Mouse (Mus musculus) adrenal gland, postnatal 36 days (tissue): Measurements from ENCODE around the gene Sdhaf1. TPM values are rescaled to one million over a fixed set of nuclear protein-coding genes. Genes with fewer than 3 reads are reported as not detected.
A peak's percentile ranks its signal among the peaks of the same experiment; 100 is the strongest.

ENCODE experiments used
- DNase-seq, 2 experiments: peaks; one replicate each; pipeline ENCODE4 v3.0.0; 2021; ENCODE audit warnings: mixed read lengths in 1 of 2
- long read RNA-seq, 2 experiments: library from polyadenylated mRNA; stranded (forward); transcript quantifications; one replicate each; pipeline ENCODE4 v2.0.0; 2021; ENCODE audit warnings: borderline sequencing depth in 2 of 2
- total RNA-seq, 2 experiments: library from RNA; stranded (reverse); gene quantifications; 2 replicates each; pipeline ENCODE4 v1.2.3; 2021

Sdhaf1 gene
- total RNA-seq = 10 to 100 TPM; 13.2 to 16.0 TPM
- long read RNA-seq, experiment 1, transcript Sdhaf1-201 (1 exons, 2,490 nt) = major isoform, 55 of 55 reads
- long read RNA-seq, experiment 1, partial matches to known transcripts = 0 of 55 reads
- long read RNA-seq, experiment 1, other reads (novel, unspliced or antisense) = 0 of 55 reads
- long read RNA-seq, experiment 2, transcript Sdhaf1-201 (1 exons, 2,490 nt) = major isoform, 33 of 33 reads
- long read RNA-seq, experiment 2, partial matches to known transcripts = 0 of 33 reads
- long read RNA-seq, experiment 2, other reads (novel, unspliced or antisense) = 0 of 33 reads

- no peak for DNase-seq
These were observed at the start of gene Sdhaf1 for GRCm38 (mm10) chr7:30323795-30324194. TSS of gene Sdhaf1 (minus strand) at chr7:30323895.

GRCm38 (mm10) chr7:30367466-30367865 is 43.8 kb upstream of the Sdhaf1 start:
- no peak for DNase-seq

- DNase-seq = no peak
These were observed 39.6 kb upstream of the Sdhaf1 start for GRCm38 (mm10) chr7:30363344-30363738.

GRCm38 (mm10) chr7:30362652-30363343 is 39.1 kb upstream of the Sdhaf1 start, which contains the start of gene Lrfn3:
TSS of gene Lrfn3 (minus strand) at chr7:30362772.
- DNase-seq = peak; percentile 51 to 76

GRCm38 (mm10) chr7:30360028-30360427 is 36.3 kb upstream of the Sdhaf1 start:
- peak; percentile 33 to 81 for DNase-seq

- no peak for DNase-seq
These were observed 35.7 kb upstream of the Sdhaf1 start for GRCm38 (mm10) chr7:30359276-30359865.

- no peak for DNase-seq
These were observed 34.9 kb upstream of the Sdhaf1 start for GRCm38 (mm10) chr7:30358378-30359186.

GRCm38 (mm10) chr7:30354059-30354458 is 30.4 kb upstream of the Sdhaf1 start:
- peak in 1 of 2 experiments; percentile 35 for DNase-seq

GRCm38 (mm10) chr7:30353279-30353822 is 29.7 kb upstream of the Sdhaf1 start:
- DNase-seq = peak; percentile 65 to 77

GRCm38 (mm10) chr7:30347828-30348227 is 24.1 kb upstream of the Sdhaf1 start:
- DNase-seq = peak; percentile 63 to 81

- DNase-seq = peak; percentile 80 to 85
These were observed 23.1 kb upstream of the Sdhaf1 start for GRCm38 (mm10) chr7:30346635-30347379.

GRCm38 (mm10) chr7:30339432-30340109 is 15.9 kb upstream of the Sdhaf1 start:
- no peak for DNase-seq

GRCm38 (mm10) chr7:30336384-30336783 is 12.7 kb upstream of the Sdhaf1 start:
- peak; percentile 82 to 84 for DNase-seq

GRCm38 (mm10) chr7:30335688-30336087 is 12.0 kb upstream of the Sdhaf1 start:
- no peak for DNase-seq

GRCm38 (mm10) chr7:30334563-30334962 is 10.9 kb upstream of the Sdhaf1 start:
- DNase-seq = no peak

GRCm38 (mm10) chr7:30333436-30333835 is 9.7 kb upstream of the Sdhaf1 start:
- peak; percentile 89 to 91 for DNase-seq

GRCm38 (mm10) chr7:30332622-30333259 is 9.0 kb upstream of the Sdhaf1 start:
- no peak for DNase-seq

- peak; percentile 72 to 82 for DNase-seq
These were observed 8.2 kb upstream of the Sdhaf1 start for GRCm38 (mm10) chr7:30331887-30332286.

- DNase-seq = no peak
These were observed 4.7 kb upstream of the Sdhaf1 start for GRCm38 (mm10) chr7:30328379-30328778.

GRCm38 (mm10) chr7:30327140-30327539 is 3.4 kb upstream of the Sdhaf1 start:
- no peak for DNase-seq
